Mouse (Mus musculus): ENCODE measurements around the gene Rbm26. TPM values are rescaled to one million over a fixed set of nuclear protein-coding genes. Genes with fewer than 3 reads are reported as not detected.

The Rbm26 gene
- polyA plus RNA-seq, 1 experiment from 2014 or later, result 33.3 TPM

Other genes with a start within 250 kb of the Rbm26 start
- gene Ndfip2, start 81.2 kb upstream of the Rbm26 start, polyA plus RNA-seq (2015; fragmentation: Nextera tagmentation; extraction: Ambion mirVana), result 104 and 110 TPM in 2 replicates

Data from midbrain, embryonic 15.5 days (tissue).